Mouse (Mus musculus): ENCODE results near the gene Fam162b. TPM values are rescaled to one million over a fixed set of nuclear protein-coding genes. Genes with fewer than 3 reads are reported as not detected.

Gene Fam162b
- not detected in 2 replicates for polyA plus RNA-seq (2012; rRNA removed)

DNA sequence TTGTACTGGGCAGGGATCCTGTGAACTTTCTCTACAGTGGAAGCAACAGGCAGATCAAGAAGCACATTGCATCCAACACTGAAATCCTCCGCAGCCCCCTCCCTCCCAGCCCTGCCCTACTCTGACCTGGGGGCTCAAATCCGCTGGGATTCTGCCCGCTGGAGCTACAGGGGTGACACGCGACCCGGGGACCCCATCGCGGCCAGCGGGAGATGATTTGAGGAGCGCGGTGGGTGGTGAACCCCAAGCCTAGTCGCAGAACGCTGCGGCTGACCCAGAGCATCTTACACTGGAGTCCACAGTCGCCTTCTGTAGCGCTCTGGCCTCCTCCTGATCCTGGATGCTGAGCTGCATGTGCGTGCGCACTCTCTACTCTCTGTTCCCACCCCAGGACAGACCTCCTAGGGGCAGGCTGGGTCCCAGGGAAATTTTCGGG, at the start of gene Fam162b:
Gene Fam162b, minus strand, starts transcription at position 379 of the 436 bp plus-strand sequence.
- WGBS = 4% methylated on average over 19 of the region's 19 CpGs
- H3K27me3 ChIP-seq (replicated peaks; ENCODE audit: control insufficient read depth, insufficient read depth, low read length) = peaks cover 1% of the 10 kb centered on the region; the same call in 1 of the 2 replicates
- TF ChIP-seq CTCF (conservative IDR thresholded peaks at IDR 0.05; ENCODE audit: insufficient read depth, insufficient read length, low read depth, low read length) (no peak), POLR2A (IDR thresholded peaks at IDR 0.05; ENCODE audit: low read depth, low read length) (no peak)
- DNase-seq = no peak
- no peak within 1 kb of the TSS for H3K27ac ChIP-seq (ENCODE audit: insufficient read depth, low read depth, low read length)
- no peaks in the 10 kb centered on the region for H3K36me3 ChIP-seq (ENCODE audit: control insufficient read depth, insufficient read depth, low read length)
- H3K4me3 ChIP-seq (ENCODE audit: insufficient read depth, low read depth, low read length) = no peak within 1 kb of the TSS
- H3K4me1 ChIP-seq (ENCODE audit: control insufficient read depth, insufficient read depth, low read length) = no peaks in the 10 kb centered on the region

DNA sequence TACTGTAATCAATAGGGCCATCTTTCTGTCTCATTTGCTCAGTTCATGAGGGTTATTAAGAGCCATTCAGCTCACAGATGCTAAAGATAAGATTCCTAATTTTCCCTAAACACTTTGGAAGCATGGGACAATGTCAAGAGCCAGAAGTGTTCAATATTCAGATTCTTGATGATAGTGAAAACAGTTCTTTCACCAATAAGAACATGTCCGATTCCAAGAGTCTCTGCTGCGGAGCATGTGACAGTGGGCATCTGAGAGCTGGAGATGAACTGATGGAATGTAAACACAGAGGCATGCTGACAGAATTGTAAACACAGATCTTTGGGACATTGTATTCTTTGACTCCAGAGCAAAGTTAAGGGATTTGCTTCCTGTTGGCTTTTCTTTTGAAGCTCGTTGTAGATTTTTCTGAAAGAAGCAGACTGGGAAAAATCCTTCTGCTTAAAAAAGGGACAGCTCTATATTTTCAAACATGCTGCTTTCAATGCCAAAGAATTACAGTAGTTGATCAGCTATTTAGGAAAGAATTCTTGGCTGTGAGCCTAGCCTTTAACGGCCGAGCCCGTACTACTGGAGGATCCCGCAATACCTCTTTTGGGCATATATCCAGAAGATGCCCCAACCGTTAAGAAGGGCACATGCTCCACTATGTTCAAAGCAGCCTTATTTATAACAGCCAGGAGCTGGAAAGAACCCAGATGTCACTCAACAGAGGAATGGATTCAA, 41.3 kb upstream of the Fam162b start, which contains the start of gene Gprc6a:
Gene Gprc6a, minus strand, starts transcription at position 51 of the 726 bp plus-strand sequence.
- Histone ChIP-seq H3K4me3 (ENCODE audit: insufficient read depth, low read depth, low read length) (no peak within 1 kb of the TSS), H3K4me1 (ENCODE audit: control insufficient read depth, insufficient read depth, low read length) (no peaks in the 10 kb centered on the region), H3K36me3 (ENCODE audit: control insufficient read depth, insufficient read depth, low read length) (no peaks in the 10 kb centered on the region), H3K27ac (ENCODE audit: insufficient read depth, low read depth, low read length) (no peak within 1 kb of the TSS), H3K27me3 (replicated peaks; ENCODE audit: control insufficient read depth, insufficient read depth, low read length) (no peaks in the 10 kb centered on the region)
- TF ChIP-seq CTCF (conservative IDR thresholded peaks at IDR 0.05; ENCODE audit: insufficient read depth, insufficient read length, low read depth, low read length) (no peak), POLR2A (IDR thresholded peaks at IDR 0.05; ENCODE audit: low read depth, low read length) (no peak)
- 61% methylated on average over 8 of the region's 8 CpGs for WGBS
- DNase-seq = no peak

DNA sequence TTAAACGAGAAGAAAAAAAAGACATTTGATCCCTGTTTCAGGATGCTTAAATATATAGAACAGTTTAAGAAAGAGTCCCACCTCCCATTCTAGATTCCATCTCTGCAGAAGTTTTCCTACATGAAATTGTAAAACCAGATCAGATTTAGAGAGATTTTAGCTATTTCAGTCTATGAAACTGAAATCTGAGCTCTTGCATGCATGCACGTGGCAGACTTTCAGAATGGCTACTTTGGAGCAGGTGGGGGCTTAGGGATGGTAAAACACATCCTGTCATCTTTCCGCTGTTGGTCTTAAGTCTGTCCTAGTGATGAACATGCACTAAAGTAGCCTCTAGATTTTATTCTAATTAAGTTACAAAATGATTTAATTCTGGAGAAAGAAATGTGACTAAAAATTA, 30.9 kb upstream of the Fam162b start:
- TF ChIP-seq CTCF (conservative IDR thresholded peaks at IDR 0.05; ENCODE audit: insufficient read depth, insufficient read length, low read depth, low read length) (no peak), POLR2A (IDR thresholded peaks at IDR 0.05; ENCODE audit: low read depth, low read length) (no peak)
- H3K4me3 ChIP-seq (ENCODE audit: insufficient read depth, low read depth, low read length) = no peak overlapping the region
- H3K36me3 ChIP-seq (ENCODE audit: control insufficient read depth, insufficient read depth, low read length) = no peaks in the 10 kb centered on the region
- no peaks in the 10 kb centered on the region for H3K27me3 ChIP-seq (replicated peaks; ENCODE audit: control insufficient read depth, insufficient read depth, low read length)
- no peaks in the 10 kb centered on the region for H3K4me1 ChIP-seq (ENCODE audit: control insufficient read depth, insufficient read depth, low read length)
- WGBS = 74% methylated on average over 3 of the region's 3 CpGs
- DNase-seq = no peak
- no peak overlapping the region for H3K27ac ChIP-seq (ENCODE audit: insufficient read depth, low read depth, low read length)

DNA sequence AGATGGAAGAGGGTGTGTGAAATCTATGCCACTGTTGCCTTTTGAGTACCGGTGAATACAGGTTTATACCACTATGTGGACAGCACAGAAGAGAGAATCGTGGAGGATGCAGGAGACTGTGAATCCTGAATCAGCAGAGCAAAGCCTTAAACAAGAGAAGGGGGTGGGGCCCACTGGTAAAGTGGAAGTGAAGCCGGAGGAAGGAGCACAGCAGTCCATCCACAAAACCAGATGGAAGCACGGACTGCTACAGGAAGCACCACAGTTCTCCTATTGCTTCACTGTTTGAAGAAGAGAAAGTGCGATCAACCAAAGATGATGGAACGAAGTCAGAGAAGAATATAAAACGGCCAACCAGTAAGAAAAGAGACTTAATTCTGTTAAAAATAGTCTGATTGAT, 29.8 kb upstream of the Fam162b start:
- 64% methylated on average over 7 of the region's 7 CpGs for WGBS
- no peak for DNase-seq
- no peaks in the 10 kb centered on the region for H3K36me3 ChIP-seq (ENCODE audit: control insufficient read depth, insufficient read depth, low read length)
- no peaks in the 10 kb centered on the region for H3K27me3 ChIP-seq (replicated peaks; ENCODE audit: control insufficient read depth, insufficient read depth, low read length)
- no peaks in the 10 kb centered on the region for H3K4me1 ChIP-seq (ENCODE audit: control insufficient read depth, insufficient read depth, low read length)
- H3K27ac ChIP-seq (ENCODE audit: insufficient read depth, low read depth, low read length) = no peak overlapping the region
- no peak overlapping the region for H3K4me3 ChIP-seq (ENCODE audit: insufficient read depth, low read depth, low read length)
- TF ChIP-seq POLR2A (IDR thresholded peaks at IDR 0.05; ENCODE audit: low read depth, low read length) = no peak
- TF ChIP-seq CTCF (conservative IDR thresholded peaks at IDR 0.05; ENCODE audit: insufficient read depth, insufficient read length, low read depth, low read length) = no peak

DNA sequence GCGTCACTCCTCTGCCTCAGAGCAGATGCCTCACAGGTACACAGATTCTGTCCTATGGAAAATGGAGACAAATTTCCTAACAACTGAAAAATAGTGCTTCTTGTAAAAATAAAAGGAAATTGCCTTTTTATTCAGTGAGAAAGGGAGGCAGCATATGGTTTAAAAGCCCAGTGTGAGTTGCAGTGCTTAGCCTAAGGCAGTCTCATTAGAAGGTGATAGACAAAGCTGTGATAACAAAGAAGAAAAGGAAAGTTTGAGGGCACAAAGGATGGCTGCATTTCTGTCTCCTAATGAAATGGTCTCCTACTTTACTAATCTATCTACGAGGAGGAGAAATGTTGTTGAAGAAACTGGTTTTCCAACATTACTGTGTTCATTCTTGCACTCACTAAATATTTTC, 28.2 kb upstream of the Fam162b start:
- no peaks in the 10 kb centered on the region for H3K27me3 ChIP-seq (replicated peaks; ENCODE audit: control insufficient read depth, insufficient read depth, low read length)
- DNase-seq = no peak
- TF ChIP-seq CTCF (conservative IDR thresholded peaks at IDR 0.05; ENCODE audit: insufficient read depth, insufficient read length, low read depth, low read length) (no peak), POLR2A (IDR thresholded peaks at IDR 0.05; ENCODE audit: low read depth, low read length) (no peak)
- 78% methylated on average over 2 of the region's 2 CpGs for WGBS
- H3K36me3 ChIP-seq (ENCODE audit: control insufficient read depth, insufficient read depth, low read length) = no peaks in the 10 kb centered on the region
- H3K27ac ChIP-seq (ENCODE audit: insufficient read depth, low read depth, low read length) = no peak overlapping the region
- no peak overlapping the region for H3K4me3 ChIP-seq (ENCODE audit: insufficient read depth, low read depth, low read length)
- H3K4me1 ChIP-seq (ENCODE audit: control insufficient read depth, insufficient read depth, low read length) = no peaks in the 10 kb centered on the region

DNA sequence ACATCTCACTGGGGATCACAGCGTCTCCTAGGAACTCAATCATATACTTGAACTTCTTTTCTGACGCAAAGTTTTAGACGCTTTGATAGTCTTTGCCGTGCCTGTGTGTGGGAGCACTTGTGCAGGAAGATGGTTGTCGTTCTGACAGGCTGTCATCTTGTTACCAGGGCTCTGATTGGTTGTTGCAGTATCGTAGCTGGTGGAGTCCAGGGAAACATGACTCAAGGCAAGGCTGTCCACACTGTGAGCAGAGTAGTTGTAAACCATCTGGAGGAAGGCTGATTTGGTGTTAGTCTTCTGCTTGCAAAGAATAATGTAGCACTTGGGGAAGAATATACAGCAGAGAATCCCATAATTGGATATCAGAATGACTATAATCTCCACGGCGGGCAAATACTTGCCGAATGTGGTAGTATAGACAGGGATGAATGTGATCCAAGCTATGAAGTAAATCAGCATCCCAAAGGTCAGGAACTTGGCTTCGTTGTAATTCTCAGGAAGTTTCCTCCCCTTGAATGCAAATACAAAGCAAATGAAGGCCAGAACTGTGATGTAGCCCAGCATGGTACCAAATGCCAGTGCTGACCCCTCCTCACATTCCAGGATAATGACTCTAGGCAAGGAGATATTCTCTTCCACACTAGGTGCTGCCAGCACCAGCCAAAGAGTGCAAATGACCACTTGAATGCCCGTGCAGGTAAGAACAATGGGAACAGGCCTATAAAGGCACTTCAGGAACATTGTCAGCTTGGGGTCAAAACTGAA, 24.7 kb upstream of the Fam162b start:
- DNase-seq = no peak
- Histone ChIP-seq H3K27me3 (replicated peaks; ENCODE audit: control insufficient read depth, insufficient read depth, low read length) (no peaks in the 10 kb centered on the region), H3K4me1 (ENCODE audit: control insufficient read depth, insufficient read depth, low read length) (no peaks in the 10 kb centered on the region), H3K4me3 (ENCODE audit: insufficient read depth, low read depth, low read length) (no peak overlapping the region), H3K27ac (ENCODE audit: insufficient read depth, low read depth, low read length) (no peak overlapping the region), H3K36me3 (ENCODE audit: control insufficient read depth, insufficient read depth, low read length) (no peaks in the 10 kb centered on the region)
- TF ChIP-seq POLR2A (IDR thresholded peaks at IDR 0.05; ENCODE audit: low read depth, low read length) = no peak
- no peak for TF ChIP-seq CTCF (conservative IDR thresholded peaks at IDR 0.05; ENCODE audit: insufficient read depth, insufficient read length, low read depth, low read length)
- 59% methylated on average over 11 of the region's 11 CpGs for WGBS

DNA sequence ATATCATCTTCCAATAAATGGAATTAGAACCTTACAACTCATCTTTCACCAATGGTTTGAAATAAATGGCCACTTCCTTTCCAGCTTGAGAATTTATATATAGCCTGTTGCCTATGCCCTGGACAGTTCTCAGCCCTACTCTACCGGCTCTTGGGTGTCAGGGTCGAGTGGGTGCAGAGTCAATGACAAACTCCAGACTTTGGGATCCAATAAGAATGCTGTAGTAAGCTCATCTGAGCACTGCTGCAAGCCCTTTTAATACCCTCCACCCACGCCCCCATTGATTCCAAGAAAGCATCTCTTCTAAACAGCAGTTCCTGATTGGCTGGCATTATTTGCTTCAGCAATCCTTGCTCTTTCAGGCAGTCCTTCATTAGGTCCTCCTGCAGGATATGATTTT, 23.1 kb upstream of the Fam162b start:
- TF ChIP-seq CTCF (conservative IDR thresholded peaks at IDR 0.05; ENCODE audit: insufficient read depth, insufficient read length, low read depth, low read length) (no peak), POLR2A (IDR thresholded peaks at IDR 0.05; ENCODE audit: low read depth, low read length) (no peak)
- H3K27ac ChIP-seq (ENCODE audit: insufficient read depth, low read depth, low read length) = no peak overlapping the region
- WGBS = 62% methylated on average over 3 of the region's 3 CpGs
- DNase-seq = no peak
- H3K4me1 ChIP-seq (ENCODE audit: control insufficient read depth, insufficient read depth, low read length) = no peaks in the 10 kb centered on the region
- H3K36me3 ChIP-seq (ENCODE audit: control insufficient read depth, insufficient read depth, low read length) = no peaks in the 10 kb centered on the region
- H3K27me3 ChIP-seq (replicated peaks; ENCODE audit: control insufficient read depth, insufficient read depth, low read length) = no peaks in the 10 kb centered on the region
- H3K4me3 ChIP-seq (ENCODE audit: insufficient read depth, low read depth, low read length) = no peak overlapping the region

Data from kidney, adult 2 months (tissue).